Mouse (Mus musculus) CH12.LX (cell line): ENCODE measurements at regions not wholly inside any gene's neighbourhood (a gene's known extent, or its start where the extent isn't known, plus 50 kb on each side); places are given as distances from the start of the nearest gene placed in this dataset.

Experiments
- DNase-seq: peaks from one replicate; pipeline ENCODE4 v3.0.0-alpha.2; 2013; ENCODE audit errors: extremely low read depth
- H3K27ac ChIP-seq: 2 replicates; pipeline ENCODE4 v1.5.1; 2012; ENCODE audit warnings: low read depth, mild to moderate bottlenecking, control low read depth, moderate library complexity; ENCODE audit not compliant: insufficient read depth
- H3K27me3 ChIP-seq: replicated peaks from 2 replicates; pipeline ENCODE3; 2012; ENCODE audit warnings: inconsistent platforms
- H3K36me3 ChIP-seq, 2 experiments: replicated peaks in 1 of 2; 2 replicates each; pipeline versions ENCODE3 to v1.6.1; 2012; ENCODE audit warnings: inconsistent platforms in 1 of 2, low read length in 1 of 2, mild to moderate bottlenecking in 1 of 2, mixed read lengths in 1 of 2, moderate library complexity in 1 of 2; ENCODE audit not compliant: control insufficient read depth in 1 of 2, insufficient read depth in 1 of 2
- H3K4me1 ChIP-seq, 2 experiments: 2 replicates each; pipeline ENCODE4 v1.6.1; 2012; ENCODE audit warnings: inconsistent platforms in 1 of 2, moderate library complexity in 1 of 2; ENCODE audit not compliant: insufficient read depth in 2 of 2, control insufficient read depth in 1 of 2
- H3K4me2 ChIP-seq: 2 replicates; pipeline ENCODE4 v1.6.1; 2012; ENCODE audit warnings: low read depth, mild to moderate bottlenecking, control low read depth; ENCODE audit not compliant: poor library complexity, insufficient read depth, severe bottlenecking
- H3K4me3 ChIP-seq, 3 experiments: fragments of 150-350 bp in 1 of 3; sonication (generic) in 1 of 3; replicated peaks in 1 of 3; 2 replicates each; pipeline versions ENCODE3 to v1.5.1; 2011 to 2012; ENCODE audit warnings: low read depth in 2 of 3, low read length in 2 of 3, mild to moderate bottlenecking in 2 of 3, moderate library complexity in 2 of 3, control low read depth in 1 of 3, improper control_type of control experiment in 1 of 3, inconsistent platforms in 1 of 3, mixed read lengths in 1 of 3; ENCODE audit not compliant: poor library complexity in 1 of 3
- H3K79me2 ChIP-seq: replicated peaks from 2 replicates; pipeline ENCODE4 v1.6.1; 2012; ENCODE audit warnings: mild to moderate bottlenecking, moderate library complexity; ENCODE audit not compliant: control insufficient read depth, poor library complexity, insufficient read depth, severe bottlenecking; ENCODE audit errors: extremely low read depth
- H3K9ac ChIP-seq: 2 replicates; pipeline ENCODE4 v1.6.1; 2012; ENCODE audit warnings: low read depth, mild to moderate bottlenecking, control low read depth, moderate library complexity; ENCODE audit not compliant: insufficient read depth
- H3K9me3 ChIP-seq: replicated peaks from 2 replicates; pipeline ENCODE3; 2012; ENCODE audit warnings: low read length, inconsistent platforms, mixed read lengths
- BHLHE40 ChIP-seq: IDR thresholded peaks from 2 replicates; pipeline ENCODE4 v1.6.1; 2011; ENCODE audit warnings: mild to moderate bottlenecking, low read depth, low read length, improper control_type of control experiment
- CTCF ChIP-seq, 2 experiments: IDR thresholded peaks in 1 of 2; conservative IDR thresholded peaks in 1 of 2; 2 replicates each; pipeline ENCODE4 v1.5.1; 2011 to 2012; ENCODE audit warnings: low read depth in 2 of 2, low read length in 2 of 2, improper control_type of control experiment in 1 of 2, inconsistent platforms in 1 of 2, mild to moderate bottlenecking in 1 of 2, moderate library complexity in 1 of 2
- E2F4 ChIP-seq: IDR thresholded peaks from 2 replicates; pipeline ENCODE4 v1.6.1; 2011; ENCODE audit warnings: low read depth, low read length, improper control_type of control experiment; ENCODE audit not compliant: insufficient replicate concordance
- ELF1 ChIP-seq: IDR thresholded peaks from 2 replicates; pipeline ENCODE4 v1.6.1; 2014; ENCODE audit warnings: low read depth, mild to moderate bottlenecking, inconsistent platforms, low read length, improper control_type of control experiment
- EP300 ChIP-seq: IDR thresholded peaks from 2 replicates; pipeline ENCODE4 v1.6.1; 2011; ENCODE audit warnings: low read length, improper control_type of control experiment
- ETS1 ChIP-seq: conservative IDR thresholded peaks from 2 replicates; pipeline ENCODE4 v1.6.1; 2012; ENCODE audit warnings: low read depth, mild to moderate bottlenecking, inconsistent platforms, low read length, improper control_type of control experiment, moderate library complexity
- GABPA ChIP-seq: IDR thresholded peaks from 2 replicates; pipeline ENCODE4 v1.6.1; 2012; ENCODE audit warnings: low read depth, low read length, improper control_type of control experiment, inconsistent platforms; ENCODE audit not compliant: insufficient replicate concordance
- HCFC1 ChIP-seq: IDR thresholded peaks from 2 replicates; pipeline ENCODE4 v1.6.1; 2012; ENCODE audit warnings: low read depth, mild to moderate bottlenecking, inconsistent platforms, low read length, improper control_type of control experiment
- IRF4 ChIP-seq: IDR thresholded peaks from 2 replicates; pipeline ENCODE4 v1.6.1; 2014; ENCODE audit warnings: low read depth, mild to moderate bottlenecking, inconsistent platforms, low read length, improper control_type of control experiment
- JUN ChIP-seq: IDR thresholded peaks from 2 replicates; pipeline ENCODE4 v1.6.1; 2011; ENCODE audit warnings: low read depth, mild to moderate bottlenecking, low read length, improper control_type of control experiment, moderate library complexity; ENCODE audit not compliant: insufficient read depth
- JUND ChIP-seq: conservative IDR thresholded peaks from 2 replicates; pipeline ENCODE4 v1.6.1; 2011; ENCODE audit warnings: low read depth, low read length, improper control_type of control experiment
- MAX ChIP-seq: IDR thresholded peaks from 2 replicates; pipeline ENCODE4 v1.6.1; 2011; ENCODE audit warnings: low read length, improper control_type of control experiment
- MAZ ChIP-seq: IDR thresholded peaks from 2 replicates; pipeline ENCODE4 v1.6.1; 2012; ENCODE audit warnings: low read depth, mild to moderate bottlenecking, inconsistent platforms, low read length, improper control_type of control experiment, moderate library complexity
- MEF2A ChIP-seq: IDR thresholded peaks from 2 replicates; pipeline ENCODE4 v1.6.1; 2014; ENCODE audit warnings: low read depth, mild to moderate bottlenecking, inconsistent platforms, low read length, improper control_type of control experiment, borderline replicate concordance
- MYC ChIP-seq: IDR thresholded peaks from 2 replicates; pipeline ENCODE4 v1.6.1; 2011; ENCODE audit warnings: low read depth, mild to moderate bottlenecking, improper control_type of control experiment, low read length
- NELFE ChIP-seq: IDR thresholded peaks from 2 replicates; pipeline ENCODE4 v1.6.1; 2011; ENCODE audit warnings: low read depth, low read length, improper control_type of control experiment
- NRF1 ChIP-seq: IDR thresholded peaks from 2 replicates; pipeline ENCODE4 v1.6.1; 2014; ENCODE audit warnings: low read depth, mild to moderate bottlenecking, inconsistent platforms, low read length, improper control_type of control experiment, moderate library complexity
- POLR2A ChIP-seq: IDR thresholded peaks from 2 replicates; pipeline ENCODE4 v1.6.1; 2011; ENCODE audit warnings: low read depth, mild to moderate bottlenecking, improper control_type of control experiment, low read length
- POLR2AphosphoS2 ChIP-seq: IDR thresholded peaks from 2 replicates; pipeline ENCODE4 v1.6.1; 2011; ENCODE audit warnings: low read depth, low read length, improper control_type of control experiment
- RCOR1 ChIP-seq: conservative IDR thresholded peaks from 2 replicates; pipeline ENCODE4 v1.6.1; 2012; ENCODE audit warnings: low read depth, mild to moderate bottlenecking, inconsistent platforms, low read length, improper control_type of control experiment
- SIN3A ChIP-seq: IDR thresholded peaks from 2 replicates; pipeline ENCODE4 v1.6.1; 2012; ENCODE audit warnings: low read length, improper control_type of control experiment, inconsistent platforms
- SMC3 ChIP-seq: IDR thresholded peaks from 2 replicates; pipeline ENCODE4 v1.6.1; 2011; ENCODE audit warnings: low read depth, low read length, improper control_type of control experiment
- TCF12 ChIP-seq: IDR thresholded peaks from 2 replicates; pipeline ENCODE4 v1.6.1; 2014; ENCODE audit warnings: low read depth, mild to moderate bottlenecking, inconsistent platforms, low read length, improper control_type of control experiment
- UBTF ChIP-seq: IDR thresholded peaks from 2 replicates; pipeline ENCODE4 v1.6.1; 2012; ENCODE audit warnings: low read depth, mild to moderate bottlenecking, inconsistent platforms, low read length, improper control_type of control experiment, moderate library complexity
- USF1 ChIP-seq: IDR thresholded peaks from 2 replicates; pipeline ENCODE4 v1.6.1; 2014; ENCODE audit warnings: low read depth, mild to moderate bottlenecking, inconsistent platforms, low read length, improper control_type of control experiment
- USF2 ChIP-seq: conservative IDR thresholded peaks from 2 replicates; pipeline ENCODE4 v1.6.1; 2011; ENCODE audit warnings: low read depth, low read length, improper control_type of control experiment
- ZKSCAN1 ChIP-seq: IDR thresholded peaks from 2 replicates; pipeline ENCODE4 v1.6.1; 2012; ENCODE audit warnings: low read depth, inconsistent platforms, low read length, improper control_type of control experiment, borderline replicate concordance
- ZMIZ1 ChIP-seq: IDR thresholded peaks from 2 replicates; pipeline ENCODE4 v1.6.1; 2012; ENCODE audit warnings: low read depth, mild to moderate bottlenecking, inconsistent platforms, low read length, improper control_type of control experiment
- ZNF384 ChIP-seq: IDR thresholded peaks from 2 replicates; pipeline ENCODE4 v1.6.1; 2012; ENCODE audit warnings: low read depth, low read length, improper control_type of control experiment, inconsistent platforms
- dilution Hi-C: fragments of 300-500 bp; cut with MboI; formaldehyde crosslinking; loops from 2 replicates; pipeline ENCODE4 v1.14.3; 2020; ENCODE audit warnings: low sequenced_read_pairs; ENCODE audit not compliant: extremely low pct_unique_long_range_greater_than_20kb, extremely low pct_ligation_motif_present
- in situ Hi-C: fragments of 300-500 bp; cut with MboI; formaldehyde crosslinking; loops from 3 replicates; pipeline ENCODE4 v1.14.3; 2019; ENCODE audit warnings: low sequenced_read_pairs, low pct_ligation_motif_present, low pct_unique_long_range_greater_than_20kb, mixed read lengths

DNA sequence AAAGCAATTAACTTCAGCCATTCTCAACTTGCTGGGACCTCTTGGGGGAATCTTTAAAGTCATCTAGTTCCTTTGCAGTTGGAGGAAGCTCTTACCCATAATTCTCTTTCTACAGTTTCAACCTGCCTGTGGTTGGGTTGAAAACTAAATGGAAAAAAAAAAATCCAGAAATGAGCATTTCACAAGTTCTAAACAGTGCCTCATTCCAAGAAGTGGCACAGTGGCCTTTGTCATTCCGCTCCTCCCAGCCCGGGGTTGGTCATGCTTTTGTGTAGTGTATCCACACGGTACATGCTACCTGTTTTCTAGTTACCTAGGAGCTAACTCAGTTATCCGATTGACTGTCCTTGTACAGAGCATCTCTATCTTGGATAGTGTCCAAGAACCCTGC, 90.8 kb upstream of the Gpr12 start:
- Histone ChIP-seq H3K27me3 (peaks cover 19% of the 10 kb centered on the region), H3K79me2 (no peaks in the 10 kb centered on the region), H3K4me2 (peak overlapping the region; percentile 91), H3K36me3 (no peaks in the 10 kb centered on the region), H3K9me3 (peaks cover 6% of the 10 kb centered on the region), H3K4me3 (peak overlapping the region in 1 of 3 experiments; percentile 32), H3K9ac (peak overlapping the region; percentile 22), H3K4me1 (peaks cover 10 to 59% of the 10 kb centered on the region in 2 experiments), H3K27ac (peak overlapping the region; percentile 93)
- in situ Hi-C loops (loop anchor here (10.0 to 25.0 kb wide), 3 partner anchors 186 to 636 kb away; partner anchors contain the start of genes Cdx2 and Urad), dilution Hi-C loops (no loop called here)
- TF ChIP-seq ZKSCAN1 (no peak), JUN (peak; percentile 70), POLR2A (peak; percentile 7; the same call in 1 of the 2 replicates), ETS1 (peak; percentile 47), TCF12 (peak; percentile 25; the same call in 1 of the 2 replicates), SMC3 (no peak), MEF2A (0 out of 2 replicates have a peak, but pooled peaks have one; percentile 21), ZMIZ1 (no peak), JUND (peak; percentile 80), IRF4 (peak; percentile 85), MAZ (peak; percentile 20; the same call in 1 of the 2 replicates), BHLHE40 (peak; percentile 41; the same call in 1 of the 2 replicates), EP300 (peak; percentile 84), MAX (no peak), ZNF384 (peak; percentile 92)
- DNase-seq = peak; percentile 73

DNA sequence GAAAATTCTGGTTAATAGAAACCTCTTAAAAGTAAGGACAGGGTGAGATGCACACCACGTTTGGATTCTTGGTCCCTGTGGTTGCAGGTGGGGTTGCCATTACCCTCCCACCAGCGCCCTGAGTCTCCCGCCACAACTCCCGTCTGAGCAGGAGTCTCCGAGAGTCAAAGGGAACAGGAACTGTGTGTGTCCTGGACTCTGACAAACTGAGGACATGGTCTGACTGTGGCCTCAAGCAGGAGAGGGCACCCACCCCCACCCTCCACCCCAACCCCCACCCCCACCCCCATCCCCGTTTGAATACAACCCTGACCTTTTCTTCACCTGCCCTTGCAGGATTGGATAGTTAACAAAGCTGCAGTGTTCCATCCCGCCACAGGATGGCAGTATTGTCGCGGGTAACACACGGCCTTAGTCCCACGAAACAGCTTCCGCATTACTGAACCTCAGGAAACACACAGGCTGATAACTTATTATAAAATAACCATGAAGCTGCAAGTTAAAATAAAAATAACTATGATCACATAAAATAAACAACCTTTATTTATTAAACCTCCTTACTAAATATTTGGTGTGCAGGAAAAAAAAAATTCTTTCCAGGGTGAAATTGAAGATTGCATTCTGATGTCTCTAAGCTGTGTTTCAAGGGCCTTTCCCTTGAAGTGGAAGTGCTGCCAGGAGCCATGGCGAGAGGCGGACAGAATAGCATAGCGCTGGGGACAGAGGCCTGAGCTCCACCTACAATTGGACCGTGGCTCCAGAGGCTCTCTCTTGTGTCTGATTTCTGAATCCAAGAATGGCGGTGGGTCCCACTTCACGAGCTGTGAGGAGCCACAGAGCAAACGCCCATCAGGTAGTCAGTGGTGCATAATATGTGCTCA, 90.2 kb upstream of the Gpr12 start:
- Histone ChIP-seq H3K4me2 (peak overlapping the region; percentile 91), H3K27me3 (peaks cover 19% of the 10 kb centered on the region), H3K79me2 (no peaks in the 10 kb centered on the region), H3K36me3 (no peaks in the 10 kb centered on the region), H3K4me1 (peaks cover 10 to 53% of the 10 kb centered on the region in 2 experiments), H3K27ac (peak overlapping the region; percentile 93), H3K9ac (no peak overlapping the region), H3K9me3 (peaks cover 6% of the 10 kb centered on the region), H3K4me3 (peak overlapping the region in 1 of 3 experiments; percentile 32)
- in situ Hi-C loops = loop anchor here (10.0 to 25.0 kb wide), 3 partner anchors 187 to 637 kb away; partner anchors contain the start of genes Cdx2 and Urad
- dilution Hi-C loops = no loop called here
- DNase-seq = peak; percentile 88
- TF ChIP-seq USF2 = no peak
- 0 out of 2 replicates have a peak, but pooled peaks have one; percentile 10 for TF ChIP-seq POLR2A
- 0 out of 2 replicates have a peak, but pooled peaks have one; percentile 35 for TF ChIP-seq NELFE
- no peak for TF ChIP-seq ZKSCAN1
- no peak for TF ChIP-seq NRF1
- peak; percentile 62 for TF ChIP-seq MYC
- TF ChIP-seq UBTF = no peak
- TF ChIP-seq POLR2AphosphoS2 = no peak
- peak; percentile 22 to 95; a peak in 2 of 4 replicates for TF ChIP-seq CTCF (conservative IDR thresholded peaks at IDR 0.05 in 1 of 2, IDR thresholded peaks at IDR 0.05 in 1 of 2; ENCODE audit: low read depth in 2 of 2, low read length in 2 of 2)
- no peak for TF ChIP-seq GABPA
- peak; percentile 67 for TF ChIP-seq IRF4
- TF ChIP-seq USF1 = no peak
- peak; percentile 18 for TF ChIP-seq SIN3A
- TF ChIP-seq EP300 = 0 out of 2 replicates have a peak, but pooled peaks have one; percentile 11
- no peak for TF ChIP-seq RCOR1
- TF ChIP-seq ZNF384 = 0 out of 2 replicates have a peak, but pooled peaks have one; percentile 40
- TF ChIP-seq ZMIZ1 = no peak
- peak; percentile 92 for TF ChIP-seq ELF1
- TF ChIP-seq E2F4 = peak; percentile 49; the same call in 1 of the 2 replicates
- peak; percentile 94 for TF ChIP-seq SMC3
- TF ChIP-seq JUN = no peak
- peak; percentile 17; the same call in 1 of the 2 replicates for TF ChIP-seq HCFC1
